Mouse (Mus musculus): ENCODE measurements around the gene Stpg2.

GRCm38 (mm10) chr3:139662241-139662640, 456.7 kb downstream of the Stpg2 start:
- TF ChIP-seq CTCF (IDR thresholded peaks at IDR 0.05; ENCODE audit: low read depth, low read length) (no peak), POLR2A (IDR thresholded peaks at IDR 0.05; ENCODE audit: extremely low read depth, insufficient read depth, low read length) (no peak)

Data from liver, adult 2 months (tissue).